Mouse (Mus musculus): ENCODE measurements at regions not wholly inside any gene's neighbourhood (a gene's known extent, or its start where the extent isn't known, plus 50 kb on each side); places are given as distances from the start of the nearest gene placed in this dataset.

DNA sequence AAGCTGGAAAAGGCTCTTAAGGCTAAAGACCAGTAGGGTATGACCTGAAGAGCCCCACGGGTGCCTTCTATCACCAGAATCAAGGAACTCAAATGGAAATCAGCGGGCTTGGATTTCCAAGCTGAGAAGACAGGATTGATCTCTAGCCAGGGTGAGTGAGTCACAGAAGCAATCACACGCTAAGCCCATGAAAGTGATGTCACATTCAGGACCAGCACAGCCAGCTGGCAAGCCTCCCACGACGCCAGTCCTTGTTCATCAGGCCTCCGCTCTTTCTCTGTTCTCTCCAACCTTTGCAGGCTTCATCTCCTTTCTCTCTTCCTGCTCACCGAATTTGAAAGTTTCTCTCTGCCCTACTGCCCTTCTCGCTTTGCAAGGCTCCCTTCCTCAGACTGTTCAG, 138.3 kb downstream of the Cdca7 start:
- Histone ChIP-seq H3K36me3 (ENCODE audit: insufficient read depth, low read length) (no peaks in the 10 kb centered on the region), H3K4me1 (ENCODE audit: insufficient read depth, low read length) (peaks cover 2% of the 10 kb centered on the region; the same call in 1 of the 2 replicates), H3K27ac (no peak overlapping the region), H3K4me3 (ENCODE audit: low read length) (no peak overlapping the region), H3K27me3 (ENCODE audit: insufficient read depth, low read length) (0 out of 2 replicates have a peak, but pooled peaks cover 4% of the 10 kb centered on the region), H3K9me3 (ENCODE audit: low read length) (no peaks in the 10 kb centered on the region), H3K4me2 (ENCODE audit: low read depth, low read length) (no peak overlapping the region), H3K9ac (replicated peaks; ENCODE audit: low read length) (no peak overlapping the region)
- ATAC-seq, result no peak
- TF ChIP-seq CTCF (IDR thresholded peaks at IDR 0.05; ENCODE audit: low read depth), result no peak
- whole genome bisulfite sequencing, result 40% methylated on average over 8 of the region's 8 CpGs
- peak; percentile 61 for DNase-seq (ENCODE audit: low spot score)

DNA sequence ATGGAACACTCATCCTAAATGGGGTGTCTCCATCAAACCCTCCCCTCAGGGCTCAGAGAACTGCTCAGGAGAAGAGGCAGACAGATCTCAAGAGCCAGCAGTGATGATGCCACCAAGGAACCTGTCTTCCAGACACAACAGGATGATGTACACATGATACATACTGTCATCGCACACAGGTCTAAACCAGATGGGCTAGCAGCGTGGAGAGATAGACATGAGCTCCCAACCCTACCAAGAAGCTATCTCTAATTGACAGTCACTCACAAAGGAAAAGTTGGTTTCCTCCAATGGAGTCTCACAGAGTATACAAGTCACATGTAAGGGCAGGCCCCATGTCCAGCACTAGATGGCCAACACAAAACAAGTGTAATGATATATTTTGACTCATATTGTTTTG, 139.9 kb downstream of the Cdca7 start:
- Histone ChIP-seq H3K4me2 (ENCODE audit: low read depth, low read length) (no peak overlapping the region), H3K4me1 (ENCODE audit: insufficient read depth, low read length) (peaks cover 14% of the 10 kb centered on the region; the same call in 1 of the 2 replicates), H3K9me3 (ENCODE audit: low read length) (no peaks in the 10 kb centered on the region), H3K4me3 (ENCODE audit: low read length) (no peak overlapping the region), H3K36me3 (ENCODE audit: insufficient read depth, low read length) (no peaks in the 10 kb centered on the region), H3K27me3 (ENCODE audit: insufficient read depth, low read length) (0 out of 2 replicates have a peak, but pooled peaks cover 4% of the 10 kb centered on the region), H3K9ac (replicated peaks; ENCODE audit: low read length) (no peak overlapping the region), H3K27ac (no peak overlapping the region)
- DNase-seq (ENCODE audit: low spot score) (no peak), ATAC-seq (no peak)
- TF ChIP-seq CTCF (IDR thresholded peaks at IDR 0.05; ENCODE audit: low read depth), result no peak
- WGBS, result 100% methylated on average over 2 of the region's 2 CpGs

GRCm38 (mm10) chr2:72616412-72616811, 140.5 kb downstream of the Cdca7 start:
- Histone ChIP-seq H3K27me3 (ENCODE audit: insufficient read depth, low read length) (0 out of 2 replicates have a peak, but pooled peaks cover 4% of the 10 kb centered on the region), H3K4me1 (ENCODE audit: insufficient read depth, low read length) (peaks cover 14% of the 10 kb centered on the region; the same call in 1 of the 2 replicates), H3K36me3 (ENCODE audit: insufficient read depth, low read length) (no peaks in the 10 kb centered on the region), H3K9ac (replicated peaks; ENCODE audit: low read length) (no peak overlapping the region), H3K4me2 (ENCODE audit: low read depth, low read length) (no peak overlapping the region), H3K9me3 (ENCODE audit: low read length) (no peaks in the 10 kb centered on the region), H3K4me3 (ENCODE audit: low read length) (no peak overlapping the region), H3K27ac (no peak overlapping the region)
- ATAC-seq, result no peak
- DNase-seq (ENCODE audit: low spot score), result no peak
- TF ChIP-seq CTCF (IDR thresholded peaks at IDR 0.05; ENCODE audit: low read depth), result no peak

DNA sequence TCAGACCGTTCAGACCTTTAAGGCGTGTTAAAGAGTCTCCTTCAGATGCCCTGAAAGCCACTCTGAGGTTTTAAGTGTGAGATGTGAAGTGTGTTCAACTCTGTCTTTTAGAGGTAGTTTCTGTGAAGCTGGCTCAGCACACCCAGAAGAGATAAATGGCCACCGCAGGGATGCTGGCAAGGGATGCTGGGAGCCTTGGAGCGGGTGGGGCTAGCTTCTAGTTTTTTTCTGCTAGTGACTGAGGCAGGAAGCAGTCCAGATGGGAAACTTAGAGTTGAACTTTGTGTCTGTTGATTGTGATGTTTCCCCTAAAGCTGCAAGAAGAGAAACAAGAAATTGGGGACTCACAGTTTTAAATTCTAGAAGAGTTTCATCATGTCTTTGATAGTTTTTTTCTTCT, 143.5 kb downstream of the Cdca7 start:
- 28% methylated on average over 4 of the region's 4 CpGs for WGBS
- H3K4me2 ChIP-seq (ENCODE audit: low read depth, low read length), result peak overlapping the region; percentile 31; the same call in 1 of the 2 replicates
- no peak for ATAC-seq

GRCm38 (mm10) chr2:72620182-72620652, 144.3 kb downstream of the Cdca7 start:
- peak; percentile 36 for TF ChIP-seq CTCF (IDR thresholded peaks at IDR 0.05; ENCODE audit: low read depth)
- no peak overlapping the region for H3K27ac ChIP-seq
- H3K9ac ChIP-seq (replicated peaks; ENCODE audit: low read length), result no peak overlapping the region
- H3K27me3 ChIP-seq (ENCODE audit: insufficient read depth, low read length), result 0 out of 2 replicates have a peak, but pooled peaks cover 4% of the 10 kb centered on the region
- 3% methylated on average over 9 of the region's 9 CpGs for WGBS
- peak overlapping the region; percentile 44 for H3K4me2 ChIP-seq (ENCODE audit: low read depth, low read length)
- H3K36me3 ChIP-seq (ENCODE audit: insufficient read depth, low read length), result no peaks in the 10 kb centered on the region
- H3K4me3 ChIP-seq (ENCODE audit: low read length), result peak overlapping the region; percentile 11; the same call in 1 of the 2 replicates
- ATAC-seq (no peak), DNase-seq (ENCODE audit: low spot score) (no peak)
- no peaks in the 10 kb centered on the region for H3K9me3 ChIP-seq (ENCODE audit: low read length)
- H3K4me1 ChIP-seq (ENCODE audit: insufficient read depth, low read length), result peaks cover 14% of the 10 kb centered on the region; the same call in 1 of the 2 replicates

More for the DNA sequence above, 143.5 kb downstream of the Cdca7 start:
- H3K9me3 ChIP-seq (ENCODE audit: low read length), result no peaks in the 10 kb centered on the region
- no peak for DNase-seq (ENCODE audit: low spot score)
- H3K4me1 ChIP-seq (ENCODE audit: insufficient read depth, low read length), result peaks cover 14% of the 10 kb centered on the region; the same call in 1 of the 2 replicates
- no peaks in the 10 kb centered on the region for H3K36me3 ChIP-seq (ENCODE audit: insufficient read depth, low read length)
- 0 out of 2 replicates have a peak, but pooled peaks cover 4% of the 10 kb centered on the region for H3K27me3 ChIP-seq (ENCODE audit: insufficient read depth, low read length)
- no peak overlapping the region for H3K9ac ChIP-seq (replicated peaks; ENCODE audit: low read length)
- TF ChIP-seq CTCF (IDR thresholded peaks at IDR 0.05; ENCODE audit: low read depth), result no peak
- no peak overlapping the region for H3K4me3 ChIP-seq (ENCODE audit: low read length)
- H3K27ac ChIP-seq, result no peak overlapping the region

DNA sequence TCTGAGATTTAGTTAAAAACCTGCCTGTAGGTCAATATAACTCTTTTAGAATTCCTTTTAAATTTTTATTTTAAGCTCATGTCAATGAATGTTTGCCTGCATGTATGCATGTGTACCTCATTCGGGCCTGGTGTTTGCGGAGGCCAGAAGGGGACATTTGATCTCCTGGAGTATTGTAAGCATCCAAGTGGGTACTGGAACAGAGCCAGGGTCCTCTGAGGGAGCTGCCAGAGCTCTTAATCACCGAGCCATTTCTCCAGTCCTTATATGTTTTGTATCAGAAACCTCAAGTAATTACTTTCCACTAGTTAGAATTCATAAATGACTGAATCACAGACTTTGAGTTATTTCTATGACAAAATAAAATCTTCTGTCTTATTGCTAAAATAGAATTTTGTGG, 152.0 kb downstream of the Cdca7 start:
- ATAC-seq, result no peak
- Histone ChIP-seq H3K4me2 (ENCODE audit: low read depth, low read length) (no peak overlapping the region), H3K27ac (no peak overlapping the region), H3K27me3 (ENCODE audit: insufficient read depth, low read length) (no peaks in the 10 kb centered on the region), H3K36me3 (ENCODE audit: insufficient read depth, low read length) (no peaks in the 10 kb centered on the region), H3K4me3 (ENCODE audit: low read length) (no peak overlapping the region), H3K9ac (replicated peaks; ENCODE audit: low read length) (no peak overlapping the region), H3K9me3 (ENCODE audit: low read length) (no peaks in the 10 kb centered on the region), H3K4me1 (ENCODE audit: insufficient read depth, low read length) (peaks cover 13% of the 10 kb centered on the region)
- 32% methylated on average over 3 of the region's 3 CpGs for WGBS
- no peak for TF ChIP-seq CTCF (IDR thresholded peaks at IDR 0.05; ENCODE audit: low read depth)
- DNase-seq (ENCODE audit: low spot score), result peak; percentile 31
